In the genomic region with DNA sequence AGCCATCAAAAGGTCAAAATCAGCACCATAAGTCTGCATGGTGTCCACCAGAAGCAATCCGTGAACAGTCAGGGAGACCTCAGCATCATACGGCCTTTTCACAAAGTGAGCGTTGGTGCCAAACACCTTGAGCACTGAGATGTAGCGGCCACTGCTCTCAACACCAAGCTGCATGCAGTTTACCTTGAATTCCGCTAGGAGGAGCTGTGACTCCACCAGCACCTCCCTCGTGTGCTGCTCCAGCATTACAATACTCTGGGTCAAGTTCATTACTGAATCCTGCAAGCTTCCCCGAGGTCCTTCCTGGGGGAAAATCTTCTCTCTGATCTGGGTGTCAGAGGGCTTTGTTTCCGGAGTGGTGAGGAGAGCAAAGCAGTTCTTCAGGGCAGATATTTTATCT, we compare ENCODE assay signal across 8 mouse cellular contexts. TPM values are rescaled to one million over a fixed set of nuclear protein-coding genes. Genes with fewer than 3 reads are reported as not detected.
A peak's percentile ranks its signal among the peaks of the same experiment; 100 is the strongest.
DNase-seq lines count a peak whose midpoint lies in the region; ATAC-seq and TF ChIP-seq lines count a peak whose summit lies in the region.

No protein-coding gene starts in this region.

- H3K9ac ChIP-seq in lung, embryonic 14.5 days = no peak overlapping the region

- no peak overlapping the region for H3K4me2 ChIP-seq in lung, embryonic 14.5 days

- no peaks in the 10 kb centered on the region for H3K4me1 ChIP-seq in lung, embryonic 14.5 days (ENCODE audit: insufficient read depth)
- no peaks in the 10 kb centered on the region for H3K4me1 ChIP-seq in olfactory bulb, adult 2 months (ENCODE audit: control insufficient read depth, insufficient read depth, low read length)

- H3K27ac ChIP-seq in lung, embryonic 14.5 days (ENCODE audit: low read depth) = no peak overlapping the region
- no peak overlapping the region for H3K27ac ChIP-seq in olfactory bulb, adult 2 months (ENCODE audit: insufficient read depth, low read depth, low read length)

- no peaks in the 10 kb centered on the region for H3K9me3 ChIP-seq in lung, embryonic 14.5 days (ENCODE audit: low read depth, low read length)

- no peak overlapping the region for H3K4me3 ChIP-seq in lung, embryonic 14.5 days (ENCODE audit: low read depth, low read length)
- no peak overlapping the region for H3K4me3 ChIP-seq in olfactory bulb, adult 2 months (ENCODE audit: insufficient read depth, low read depth, low read length)

- no peak for TF ChIP-seq POLR2A in olfactory bulb, adult 2 months (IDR thresholded peaks at IDR 0.05; ENCODE audit: insufficient read depth, low read depth, low read length)

- H3K36me3 ChIP-seq in lung, embryonic 14.5 days (ENCODE audit: insufficient read depth) = peaks cover 75% of the 10 kb centered on the region

- intact Hi-C loops in heart, postnatal 14 days (cut with DNase I) = loop anchor here (1.0 to 10.0 kb wide), 3 partner anchors 131 to 391 kb away; no protein-coding TSS in a partner anchor

- DNase-seq in ES-CJ7 (ENCODE audit: low read depth, low spot score) = peak; percentile 79
- peak; percentile 40 to 45 for DNase-seq in adrenal gland, adult 18-20 months (ENCODE audit: low spot score in 2 of 2)
- peak; percentile 71 for DNase-seq in embryo, embryonic 10.5 days (ENCODE audit: low spot score)
- peak; percentile 41 to 70 for DNase-seq in heart, postnatal 14 days
- peak; percentile 48 to 68 for DNase-seq in kidney, postnatal 36 days
- DNase-seq in lung, embryonic 14.5 days = peak; percentile 78
- DNase-seq in thymus, postnatal 4 days = peak; percentile 69

- peak; percentile 93 for TF ChIP-seq CTCF in lung, embryonic 14.5 days (IDR thresholded peaks at IDR 0.05; ENCODE audit: low read depth)
- TF ChIP-seq CTCF in olfactory bulb, adult 2 months (IDR thresholded peaks at IDR 0.05; ENCODE audit: insufficient read depth, low read depth, low read length) = peak; percentile 55

- no peaks in the 10 kb centered on the region for H3K27me3 ChIP-seq in lung, embryonic 14.5 days (ENCODE audit: insufficient read depth, low read length)

- 42% methylated on average over 8 of the region's 8 CpGs for WGBS in lung, embryonic 14.5 days
- WGBS in olfactory bulb, adult 2 months = 39% methylated on average over 8 of the region's 8 CpGs

- peak; percentile 68; the same call in 1 of the 2 replicates for ATAC-seq in lung, embryonic 14.5 days (ENCODE audit: insufficient read depth)

RNA-seq across cellular contexts. Expression of a gene that starts 38.8 kb away (rescaled TPM):
- total RNA-seq in adrenal gland, adult 18-20 months (2021) = 10 to 100 TPM; 48.1 to 71.3 TPM
- 10 to 100 TPM; 72.5 to 74.9 TPM for total RNA-seq in heart, postnatal 14 days (2021)
- polyA plus RNA-seq in lung, embryonic 14.5 days (2014; fragmentation: Nextera tagmentation; extraction: Ambion mirVana) = 8.5 and 9.1 TPM in 2 replicates
- 71.8 TPM in 1 of 2 replicates, not detected in the other for polyA plus RNA-seq in olfactory bulb, adult 2 months (2012; ENCODE audit: insufficient read depth, insufficient read length, low replicate concordance, missing spikeins)
